Mouse (Mus musculus): ENCODE data around the gene Slf2.

Gene Slf2

DNA sequence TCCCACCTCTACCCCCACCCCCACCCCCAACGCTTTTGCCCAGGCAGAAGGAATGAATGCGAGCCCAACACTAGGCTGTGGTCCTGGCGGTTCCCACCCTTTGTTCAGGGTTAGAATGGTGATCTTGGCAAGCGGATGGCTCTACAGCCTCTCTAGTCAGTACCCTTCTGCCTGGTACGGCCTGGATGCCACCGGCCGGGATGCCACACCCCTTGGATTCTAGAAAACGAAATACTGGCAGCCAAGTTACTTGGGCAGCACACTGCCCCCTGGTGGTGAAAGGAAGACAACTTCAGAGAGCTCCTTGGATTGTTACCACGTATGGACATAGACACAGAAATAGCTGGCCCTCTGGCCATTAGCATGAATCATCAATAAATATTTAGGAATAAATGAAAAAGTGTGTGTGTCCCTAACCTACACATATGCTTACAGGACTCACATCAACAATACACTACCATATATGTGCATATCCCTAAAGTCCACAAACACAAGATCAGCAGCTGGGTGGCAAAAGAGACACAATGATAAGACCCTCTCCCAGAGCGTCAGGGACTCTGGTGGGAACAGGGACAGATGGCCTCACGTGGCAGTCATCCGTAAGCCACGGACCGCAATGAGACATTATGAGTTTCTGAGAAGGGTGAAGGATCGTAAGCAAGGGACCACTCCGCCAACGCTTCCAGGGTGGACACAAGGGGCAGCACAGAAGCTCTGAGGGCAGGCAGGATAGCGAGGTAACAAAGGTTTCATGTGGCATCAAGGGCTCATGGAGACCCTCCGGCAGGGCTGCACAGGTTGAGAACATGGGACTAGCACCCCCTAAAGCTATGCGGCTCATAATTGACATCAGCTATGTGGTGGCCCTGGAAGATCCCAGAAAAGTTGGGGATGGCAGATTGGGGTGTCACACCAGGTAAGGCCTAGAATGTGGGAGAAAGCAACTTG, 100.1 kb downstream of the Slf2 start:
- peak; percentile 98 for DNase-seq (ENCODE audit: low spot score)

DNA sequence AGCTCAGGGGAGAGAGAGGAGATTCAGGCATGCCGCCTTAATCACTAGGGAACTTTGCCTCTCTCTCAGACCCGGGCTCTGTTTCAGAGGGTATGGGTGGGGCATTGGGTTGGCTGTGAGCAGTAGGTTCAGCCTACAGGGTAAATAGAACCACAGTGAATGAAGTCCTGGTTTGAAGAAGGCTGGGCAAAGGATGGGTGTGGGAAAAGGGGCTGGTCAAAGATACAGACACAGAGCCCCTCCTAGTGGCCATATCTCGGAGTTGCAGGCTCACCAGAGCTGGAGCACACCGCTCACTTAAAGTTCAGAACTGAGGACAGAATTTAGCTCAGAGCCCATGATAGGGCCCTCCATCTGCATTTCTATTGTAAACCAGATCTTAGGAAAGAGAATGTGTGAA, 100.8 kb downstream of the Slf2 start:
- peak; percentile 92 for DNase-seq (ENCODE audit: low spot score)
